Mouse (Mus musculus) Patski (cell line): ENCODE results near the gene Apobec2. TPM values are rescaled to one million over a fixed set of nuclear protein-coding genes. Genes with fewer than 3 reads are reported as not detected.

ENCODE experiments used
- ATAC-seq: fragments of 100-300 bp; one replicate; pipeline ENCODE4 v1.8.0; 2021
- CTCF ChIA-PET: fragments of 350-600 bp; sonication (Branson Sonifier 250); formaldehyde crosslinking; loops from one replicate; lab custom pipeline; 2022; ENCODE audit warnings: inconsistent platforms; lab: Charles Lee
- POLR2A ChIA-PET: fragments of 350-600 bp; sonication (Branson Sonifier 250); formaldehyde crosslinking; loops from one replicate; lab custom pipeline; 2022; ENCODE audit warnings: antibody characterized with exemption, inconsistent platforms; lab: Charles Lee
- DNase-seq: peaks from one replicate; pipeline ENCODE4 v3.0.0-alpha.2; 2011; ENCODE audit warnings: low read depth, low spot score
- H3K27me3 ChIP-seq: fragments of 371-371 bp; one replicate; pipeline ENCODE4 v1.5.1; 2021
- CTCF ChIP-seq: fragments of 100-300 bp; IDR thresholded peaks from one replicate; pipeline ENCODE4 v1.5.1; 2021
- in situ Hi-C: fragments of 300-500 bp; cut with MboI; formaldehyde crosslinking; loops from 3 replicates; pipeline ENCODE4 v1.11.1; 2018; ENCODE audit warnings: low pct_unique_long_range_greater_than_20kb, mixed read lengths
- polyA plus RNA-seq: library from polyadenylated mRNA; unstranded; gene quantifications from one replicate; pipeline ENCODE4 v1.2.3, GENCODE M21; 2021

Gene Apobec2
- polyA plus RNA-seq, 1 experiment from 2014 or later = 0.10 TPM

- ATAC-seq (no peak), DNase-seq (no peak)
- ChIA-PET CTCF (no interaction called here), POLR2A (no interaction called here)
- no peak for TF ChIP-seq CTCF
- H3K27me3 ChIP-seq = no peaks in the 10 kb centered on the region
- in situ Hi-C loops = no loop called here
Measured at GRCm38 (mm10) chr17:48391446-48391845, 41.3 kb downstream of the Apobec2 start.

GRCm38 (mm10) chr17:48389442-48389841, 43.3 kb downstream of the Apobec2 start:
- DNase-seq (no peak), ATAC-seq (no peak)
- TF ChIP-seq CTCF = no peak
- POLR2A ChIA-PET = no interaction called here
- CTCF ChIA-PET = interaction anchor here (1.5 kb wide), 1 partner anchor 9 kb away, joined by 3 read pairs; no protein-coding TSS in a partner anchor
- in situ Hi-C loops = no loop called here
- no peaks in the 10 kb centered on the region for H3K27me3 ChIP-seq

GRCm38 (mm10) chr17:48388666-48389065, 44.1 kb downstream of the Apobec2 start:
- no peaks in the 10 kb centered on the region for H3K27me3 ChIP-seq
- no peak for DNase-seq
- ChIA-PET CTCF (interaction anchor here (1.5 kb wide), 1 partner anchor 8 kb away, joined by 3 read pairs; no protein-coding TSS in a partner anchor), POLR2A (no interaction called here)
- TF ChIP-seq CTCF = no peak
- in situ Hi-C loops = no loop called here
- ATAC-seq = no peak

GRCm38 (mm10) chr17:48385786-48386461, 46.8 kb downstream of the Apobec2 start:
- TF ChIP-seq CTCF = no peak
- CTCF ChIA-PET = no interaction called here
- in situ Hi-C loops = no loop called here
- POLR2A ChIA-PET = no interaction called here
- ATAC-seq (no peak), DNase-seq (no peak)
- no peaks in the 10 kb centered on the region for H3K27me3 ChIP-seq

GRCm38 (mm10) chr17:48379050-48379449, 53.7 kb downstream of the Apobec2 start:
- in situ Hi-C loops = no loop called here
- ChIA-PET POLR2A (no interaction called here), CTCF (no interaction called here)
- TF ChIP-seq CTCF = no peak
- ATAC-seq (no peak), DNase-seq (no peak)
- no peaks in the 10 kb centered on the region for H3K27me3 ChIP-seq

GRCm38 (mm10) chr17:48376102-48376501, 56.6 kb downstream of the Apobec2 start:
- no peak for TF ChIP-seq CTCF
- ATAC-seq (no peak), DNase-seq (no peak)
- in situ Hi-C loops = no loop called here
- POLR2A ChIA-PET = no interaction called here
- CTCF ChIA-PET = no interaction called here
- no peaks in the 10 kb centered on the region for H3K27me3 ChIP-seq

- TF ChIP-seq CTCF = no peak
- no peaks in the 10 kb centered on the region for H3K27me3 ChIP-seq
- in situ Hi-C loops = no loop called here
- DNase-seq = no peak
- CTCF ChIA-PET = no interaction called here
- ATAC-seq = no peak
- POLR2A ChIA-PET = no interaction called here
Measured at GRCm38 (mm10) chr17:48372987-48373386, 59.7 kb downstream of the Apobec2 start.

GRCm38 (mm10) chr17:48371621-48372020, 61.1 kb downstream of the Apobec2 start:
- no peak for ATAC-seq
- DNase-seq = no peak
- ChIA-PET POLR2A (no interaction called here), CTCF (interaction anchor here (1.0 kb wide), 1 partner anchor 9 kb away, joined by 3 read pairs; no protein-coding TSS in a partner anchor)
- in situ Hi-C loops = no loop called here
- H3K27me3 ChIP-seq = no peaks in the 10 kb centered on the region
- no peak for TF ChIP-seq CTCF

Other genes with a start within 250 kb of the Apobec2 start
- gene Trem1, start 200.2 kb downstream of the Apobec2 start, polyA plus RNA-seq = not detected
- 0.06 TPM for gene Trem3, start 185.2 kb downstream of the Apobec2 start, polyA plus RNA-seq
- gene Treml4, start 168.6 kb downstream of the Apobec2 start, polyA plus RNA-seq = not detected
- gene Treml2, start 133.4 kb downstream of the Apobec2 start, polyA plus RNA-seq = not detected
- gene B430306N03Rik, start 116.8 kb downstream of the Apobec2 start, polyA plus RNA-seq = 0.03 TPM
- 0.45 TPM for gene Trem2, start 86.5 kb downstream of the Apobec2 start, polyA plus RNA-seq
- not detected for gene Treml1, start 73.0 kb downstream of the Apobec2 start, polyA plus RNA-seq
- 57.3 TPM for gene Nfya, start 23.0 kb downstream of the Apobec2 start, polyA plus RNA-seq
- gene Oard1, start 22.9 kb downstream of the Apobec2 start, polyA plus RNA-seq = 37.7 TPM
- gene Tspo2, start 18.6 kb upstream of the Apobec2 start, polyA plus RNA-seq = 0.06 TPM
- 0.05 TPM for gene Unc5cl, start 22.0 kb upstream of the Apobec2 start, polyA plus RNA-seq